Mouse (Mus musculus): ENCODE results near the gene Wdtc1. TPM values are rescaled to one million over a fixed set of nuclear protein-coding genes. Genes with fewer than 3 reads are reported as not detected.

Wdtc1 gene
- total and polyA plus RNA-seq, 3 experiments, result 2.8 to 10.8 (median 9.6) TPM

DNA sequence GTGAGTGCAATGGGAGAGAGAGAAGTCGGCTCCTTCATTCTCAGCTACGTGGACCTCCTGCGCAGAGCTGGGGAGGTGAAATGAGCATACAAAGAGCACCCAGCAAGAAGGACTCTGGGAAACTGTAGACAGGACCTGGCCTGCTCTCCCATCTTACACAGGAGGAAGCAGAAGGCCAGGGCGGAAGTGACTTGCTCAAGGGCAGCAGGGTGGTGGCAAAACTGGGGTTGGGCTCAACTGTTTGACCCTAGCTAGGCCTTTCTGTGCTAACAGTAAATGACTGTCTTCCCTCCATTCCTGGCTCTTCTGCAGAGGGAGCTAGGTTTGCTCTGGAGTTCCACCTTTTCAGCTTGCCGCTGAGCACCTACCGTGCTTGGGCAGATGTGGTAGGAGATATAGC lies 37.3 kb upstream of the Wdtc1 start:
- H3K9me3 ChIP-seq (replicated peaks; ENCODE audit: low read length), result no peaks in the 10 kb centered on the region
- no peak overlapping the region for H3K9ac ChIP-seq (ENCODE audit: insufficient read depth, low read depth)
- DNase-seq (ENCODE audit: extremely low read depth), result no peak
- H3K36me3 ChIP-seq (replicated peaks in 1 of 2; ENCODE audit: control insufficient read depth in 1 of 2, insufficient read depth in 1 of 2, low read length in 1 of 2), result peaks cover 8 to 70% of the 10 kb centered on the region in 2 experiments
- in situ Hi-C loops (cut with MboI; ENCODE audit: low pct_ligation_motif_present, low pct_unique_long_range_greater_than_20kb, low sequenced_read_pairs) (no loop called here), dilution Hi-C loops (cut with MboI; ENCODE audit: extremely low pct_ligation_motif_present, extremely low pct_unique_long_range_greater_than_20kb, low sequenced_read_pairs) (no loop called here)
- H3K79me2 ChIP-seq (replicated peaks; ENCODE audit: control insufficient read depth, extremely low read depth, insufficient read depth, poor library complexity, severe bottlenecking), result peaks cover 2% of the 10 kb centered on the region; the same call in 1 of the 2 replicates
- TF ChIP-seq ZKSCAN1 (IDR thresholded peaks at IDR 0.05; ENCODE audit: borderline replicate concordance, low read depth, low read length) (no peak), USF2 (conservative IDR thresholded peaks at IDR 0.05; ENCODE audit: low read depth, low read length) (no peak), MYC (IDR thresholded peaks at IDR 0.05; ENCODE audit: low read depth, low read length) (no peak), BHLHE40 (IDR thresholded peaks at IDR 0.05; ENCODE audit: low read depth, low read length) (no peak), EP300 (IDR thresholded peaks at IDR 0.05; ENCODE audit: low read length) (no peak), UBTF (IDR thresholded peaks at IDR 0.05; ENCODE audit: low read depth, low read length) (no peak), ZMIZ1 (IDR thresholded peaks at IDR 0.05; ENCODE audit: low read depth, low read length) (no peak), CTCF (conservative IDR thresholded peaks at IDR 0.05 in 1 of 2, IDR thresholded peaks at IDR 0.05 in 1 of 2; ENCODE audit: low read depth in 2 of 2, low read length in 2 of 2) (no peak)
- H3K4me1 ChIP-seq (ENCODE audit: control insufficient read depth in 1 of 2, insufficient read depth in 2 of 2), result peaks cover 6 to 26% of the 10 kb centered on the region in 2 experiments
- no peaks in the 10 kb centered on the region for H3K27me3 ChIP-seq (replicated peaks)
- H3K27ac ChIP-seq (ENCODE audit: insufficient read depth, low read depth), result no peak overlapping the region
- no peak overlapping the region for H3K4me2 ChIP-seq (ENCODE audit: insufficient read depth, low read depth, poor library complexity, severe bottlenecking)
- no peak overlapping the region for H3K4me3 ChIP-seq (replicated peaks in 1 of 3; ENCODE audit: low read depth in 2 of 3, low read length in 2 of 3, poor library complexity in 1 of 3)

DNA sequence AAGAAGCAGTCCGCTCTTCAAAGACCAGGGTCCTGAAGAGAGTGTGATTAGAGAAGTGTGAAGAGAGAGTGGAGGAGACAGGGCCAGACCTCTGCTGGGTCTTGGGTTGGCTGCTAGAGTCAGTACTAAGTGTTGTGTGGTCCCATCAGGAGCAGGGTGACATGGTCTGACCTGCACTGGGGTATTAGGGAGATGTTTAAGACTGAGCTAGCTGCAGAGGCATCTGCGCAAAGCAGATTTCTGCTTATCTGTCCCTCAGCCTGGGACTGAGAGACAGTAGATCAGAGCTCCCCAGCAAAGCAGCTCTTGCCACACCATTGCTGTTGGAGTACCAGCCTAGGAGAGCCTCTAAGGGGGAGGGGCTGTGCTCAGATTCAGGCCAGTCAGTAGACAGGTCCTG lies 36.8 kb upstream of the Wdtc1 start:
- in situ Hi-C loops (cut with MboI; ENCODE audit: low pct_ligation_motif_present, low pct_unique_long_range_greater_than_20kb, low sequenced_read_pairs) (no loop called here), dilution Hi-C loops (cut with MboI; ENCODE audit: extremely low pct_ligation_motif_present, extremely low pct_unique_long_range_greater_than_20kb, low sequenced_read_pairs) (no loop called here)
- H3K79me2 ChIP-seq (replicated peaks; ENCODE audit: control insufficient read depth, extremely low read depth, insufficient read depth, poor library complexity, severe bottlenecking), result peaks cover 2% of the 10 kb centered on the region; the same call in 1 of the 2 replicates
- peaks cover 8 to 70% of the 10 kb centered on the region in 2 experiments for H3K36me3 ChIP-seq (replicated peaks in 1 of 2; ENCODE audit: control insufficient read depth in 1 of 2, insufficient read depth in 1 of 2, low read length in 1 of 2)
- no peak overlapping the region for H3K27ac ChIP-seq (ENCODE audit: insufficient read depth, low read depth)
- no peak overlapping the region for H3K4me2 ChIP-seq (ENCODE audit: insufficient read depth, low read depth, poor library complexity, severe bottlenecking)
- TF ChIP-seq ZKSCAN1 (IDR thresholded peaks at IDR 0.05; ENCODE audit: borderline replicate concordance, low read depth, low read length), result no peak
- TF ChIP-seq EP300 (IDR thresholded peaks at IDR 0.05; ENCODE audit: low read length), result no peak
- TF ChIP-seq ZC3H11A (IDR thresholded peaks at IDR 0.05; ENCODE audit: low read depth, low read length), result no peak
- no peak for TF ChIP-seq SIN3A (IDR thresholded peaks at IDR 0.05; ENCODE audit: low read length)
- no peak for TF ChIP-seq MAFK (IDR thresholded peaks at IDR 0.05; ENCODE audit: insufficient replicate concordance, low read length)
- TF ChIP-seq E2F4 (IDR thresholded peaks at IDR 0.05; ENCODE audit: insufficient replicate concordance, low read depth, low read length), result no peak
- TF ChIP-seq NELFE (IDR thresholded peaks at IDR 0.05; ENCODE audit: low read depth, low read length), result no peak
- no peak overlapping the region for H3K4me3 ChIP-seq (replicated peaks in 1 of 3; ENCODE audit: low read depth in 2 of 3, low read length in 2 of 3, poor library complexity in 1 of 3)
- H3K4me1 ChIP-seq (ENCODE audit: control insufficient read depth in 1 of 2, insufficient read depth in 2 of 2), result peaks cover 6 to 20% of the 10 kb centered on the region in 2 experiments
- no peak overlapping the region for H3K9ac ChIP-seq (ENCODE audit: insufficient read depth, low read depth)
- DNase-seq (ENCODE audit: extremely low read depth), result no peak
- H3K27me3 ChIP-seq (replicated peaks), result no peaks in the 10 kb centered on the region
- H3K9me3 ChIP-seq (replicated peaks; ENCODE audit: low read length), result no peaks in the 10 kb centered on the region
